Mouse (Mus musculus) megakaryocyte, embryonic 14.5 days (primary cell): ENCODE measurements around the gene Qrfpr.

Experiments
- FLI1 ChIP-seq: IDR thresholded peaks from 2 replicates; pipeline ENCODE4 v1.6.1; 2012; ENCODE audit warnings: low read length, inconsistent platforms, mixed read lengths
- GATA1 ChIP-seq: IDR thresholded peaks from 3 replicates; pipeline ENCODE4 v1.6.1; 2012; ENCODE audit warnings: mixed read lengths, low read length, inconsistent platforms, borderline replicate concordance

DNA sequence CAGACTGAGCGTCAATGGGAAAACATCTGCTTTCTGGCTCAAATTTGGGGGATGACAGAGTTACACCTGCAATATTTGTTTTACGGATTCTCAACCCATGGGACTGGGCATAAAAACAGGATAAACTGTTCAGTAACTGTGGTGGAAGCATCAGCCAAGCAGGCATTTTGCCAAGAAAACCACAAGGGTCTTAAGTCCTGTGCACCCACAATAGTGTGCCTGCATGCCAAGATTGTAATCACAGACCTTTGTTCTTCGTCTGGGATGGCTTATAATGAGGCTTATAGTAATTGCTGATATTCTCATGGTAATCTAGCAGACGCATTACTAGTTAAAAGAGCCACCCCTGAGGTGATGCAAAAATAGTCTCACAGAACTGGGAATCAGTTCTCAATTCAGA lies 41.2 kb upstream of the Qrfpr start:
- no peak for TF ChIP-seq GATA1
- TF ChIP-seq FLI1 = no peak
